Mouse (Mus musculus) stomach, embryonic 14.5 days (tissue): ENCODE measurements around the gene Impdh2. TPM values are rescaled to one million over a fixed set of nuclear protein-coding genes. Genes with fewer than 3 reads are reported as not detected.
A peak's percentile ranks its signal among the peaks of the same experiment; 100 is the strongest.

Experiments used
- ATAC-seq: fragments of 200-750 bp; cut with Nextera tagmentation; 2 replicates; pipeline ENCODE4 v1.8.0; 2017; ENCODE audit warnings: low read depth, moderate TSS enrichment; ENCODE audit not compliant: insufficient number of reproducible peaks, insufficient read depth, low FRiP score
- H3K27ac ChIP-seq: fragments of 300-500 bp; sonication (generic); 2 replicates; pipeline ENCODE4 v1.5.1; 2014; ENCODE audit warnings: mild to moderate bottlenecking, low read length, moderate library complexity, mixed read lengths
- H3K27me3 ChIP-seq: fragments of 300-500 bp; sonication (generic); 2 replicates; pipeline ENCODE4 v1.6.1; 2014; ENCODE audit warnings: low read length, control low read depth, mixed read lengths; ENCODE audit not compliant: control insufficient read depth, insufficient read depth
- H3K36me3 ChIP-seq: fragments of 300-500 bp; sonication (generic); 2 replicates; pipeline ENCODE4 v1.6.1; 2014; ENCODE audit warnings: mild to moderate bottlenecking, control low read depth, low read length, moderate library complexity, mixed read lengths; ENCODE audit not compliant: control insufficient read depth, insufficient read depth
- H3K4me1 ChIP-seq: fragments of 300-500 bp; sonication (generic); 2 replicates; pipeline ENCODE4 v1.6.1; 2014; ENCODE audit warnings: low read length, control low read depth, mixed read lengths; ENCODE audit not compliant: control insufficient read depth, insufficient read depth
- H3K4me2 ChIP-seq: fragments of 300-500 bp; sonication (generic); replicated peaks from 2 replicates; pipeline ENCODE4 v1.6.1; 2014; ENCODE audit warnings: low read depth, low read length, control low read depth
- H3K4me3 ChIP-seq: fragments of 300-500 bp; sonication (generic); 2 replicates; pipeline ENCODE4 v1.5.1; 2014; ENCODE audit warnings: low read depth, low read length, control low read depth
- H3K9ac ChIP-seq: fragments of 300-500 bp; sonication (generic); replicated peaks from 2 replicates; pipeline ENCODE4 v1.6.1; 2014; ENCODE audit warnings: low read depth, mild to moderate bottlenecking, control low read depth, low read length, moderate library complexity, mixed read lengths
- H3K9me3 ChIP-seq: fragments of 300-500 bp; sonication (generic); 2 replicates; pipeline ENCODE4 v1.6.1; 2016; ENCODE audit warnings: low read depth, low read length, control low read depth; ENCODE audit not compliant: control insufficient read depth
- WGBS: fragments of 180-500 bp; shearing (Covaris S2); extraction: QIAGEN DNeasy Blood & Tissue Kit; methylation state at CpG from one replicate; pipeline ENCODE4 v1.1.7; 2014; 5-methylcytosine and 5-hydroxymethylcytosine counted together
- polyA plus RNA-seq: library from polyadenylated mRNA; unstranded; fragments of >200 nt; fragmentation: Nextera tagmentation; extraction: Ambion mirVana; gene quantifications from 2 replicates; pipeline ENCODE4 v1.2.1, GENCODE M21; 2014

Impdh2 gene
- polyA plus RNA-seq, 1 experiment from 2014 or later: 193 TPM

DNA sequence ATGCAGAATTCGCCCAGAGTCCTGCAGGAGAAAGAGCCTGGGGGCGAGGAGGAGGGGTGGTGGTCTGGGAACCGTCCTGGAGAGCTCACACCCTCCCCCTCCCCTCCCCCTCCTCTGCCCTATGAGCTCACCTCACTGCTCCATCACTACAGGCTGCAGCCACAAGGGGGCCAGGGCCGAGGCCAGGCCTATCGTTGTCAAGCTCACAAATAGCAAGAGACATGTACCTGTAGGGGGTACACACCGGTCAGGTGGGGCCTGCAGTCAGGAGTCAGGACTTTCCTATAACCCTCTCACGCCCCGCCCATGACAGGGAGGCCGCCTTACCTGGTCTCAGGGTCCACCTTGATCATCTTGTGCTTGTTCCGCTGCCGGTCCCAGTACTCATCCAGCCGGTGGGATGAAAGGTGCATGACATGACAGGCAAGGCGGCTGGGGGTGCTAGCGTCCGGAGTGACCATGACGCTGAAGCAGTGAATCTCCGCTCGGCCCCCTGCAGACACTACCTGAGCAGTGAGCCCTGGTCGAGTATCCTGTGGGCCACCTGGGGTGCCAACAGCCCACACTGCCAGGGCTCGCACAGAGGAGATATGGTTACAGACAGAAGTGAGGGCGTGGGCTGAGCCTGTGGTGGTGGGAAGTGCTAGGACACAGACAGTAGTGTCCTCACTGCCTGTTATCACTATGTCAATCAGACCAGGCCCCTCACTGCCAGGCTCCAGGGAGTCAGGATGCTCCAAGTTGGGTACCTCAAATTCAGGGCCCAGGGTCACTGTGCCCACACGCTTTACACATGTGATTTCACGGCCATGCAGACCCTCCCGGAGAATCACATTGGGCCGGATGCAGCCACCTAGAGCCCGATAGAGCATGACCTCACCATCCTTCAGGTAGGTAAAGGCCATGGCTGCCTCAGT lies 13.9 kb downstream of the Impdh2 start:
- Histone ChIP-seq H3K36me3 (peaks cover 47% of the 10 kb centered on the region), H3K9me3 (no peaks in the 10 kb centered on the region), H3K4me3 (no peak overlapping the region), H3K4me2 (no peak overlapping the region), H3K27ac (no peak overlapping the region), H3K4me1 (peaks cover 32% of the 10 kb centered on the region; the same call in 1 of the 2 replicates), H3K27me3 (no peaks in the 10 kb centered on the region), H3K9ac (no peak overlapping the region)
- WGBS: 57% methylated on average over 26 of the region's 26 CpGs
- ATAC-seq: no peak

- Histone ChIP-seq H3K36me3 (peaks cover 47% of the 10 kb centered on the region), H3K4me1 (peaks cover 38% of the 10 kb centered on the region; the same call in 1 of the 2 replicates), H3K4me3 (no peak overlapping the region), H3K27ac (no peak overlapping the region), H3K9me3 (no peaks in the 10 kb centered on the region), H3K4me2 (no peak overlapping the region), H3K9ac (no peak overlapping the region), H3K27me3 (no peaks in the 10 kb centered on the region)
- ATAC-seq: no peak
- 83% methylated on average over 12 of the region's 12 CpGs for WGBS
Observed at GRCm38 (mm10) chr9:108574921-108575320, 14.8 kb downstream of the Impdh2 start.

DNA sequence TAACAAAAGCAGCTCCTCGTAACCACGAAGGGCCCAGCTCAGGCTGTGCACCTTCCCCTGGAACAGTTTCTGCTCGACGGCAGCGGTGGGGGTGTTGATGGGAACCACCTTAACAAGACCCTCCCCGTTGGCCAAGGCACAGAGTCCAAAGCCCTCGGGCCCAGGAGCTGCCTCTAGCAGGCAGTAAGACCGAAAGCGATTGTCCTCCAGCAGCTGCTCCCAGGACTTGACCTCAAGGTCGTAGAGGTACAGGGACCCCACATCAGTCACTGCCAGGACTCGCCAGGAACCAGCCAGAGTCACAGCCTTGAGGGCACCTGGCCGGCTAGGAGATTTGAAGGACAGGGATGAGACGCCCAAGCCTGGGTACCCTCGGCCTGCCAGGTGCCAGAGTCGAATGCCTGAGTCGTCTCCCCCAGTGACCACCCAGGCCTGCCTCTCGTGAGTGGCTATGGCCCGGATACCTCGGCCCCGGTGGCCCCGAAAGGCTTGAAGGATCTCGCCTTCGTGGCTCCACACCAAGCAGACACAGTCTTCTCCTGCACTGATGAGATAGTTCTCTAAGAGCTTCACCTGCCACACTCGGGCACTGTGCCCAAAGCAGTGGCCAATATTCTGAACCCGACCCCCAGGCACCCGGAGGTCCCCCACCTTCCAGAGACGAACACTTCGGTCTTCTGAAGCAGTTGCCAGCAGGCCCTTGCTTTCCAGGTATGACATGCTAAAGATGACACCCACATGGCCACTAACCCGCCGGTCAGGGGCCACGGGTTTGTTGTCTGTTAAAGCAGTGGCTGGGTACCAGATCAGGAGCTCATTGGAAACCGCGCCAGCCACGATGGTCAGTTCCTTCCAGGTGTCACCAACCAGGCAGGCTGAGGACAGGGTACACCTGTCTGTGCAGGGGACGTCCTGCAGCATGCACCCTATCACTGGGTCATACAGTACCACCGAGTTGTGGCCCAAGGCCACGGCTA lies 15.5 kb downstream of the Impdh2 start:
- Histone ChIP-seq H3K9me3 (no peaks in the 10 kb centered on the region), H3K9ac (no peak overlapping the region), H3K4me2 (no peak overlapping the region), H3K27me3 (no peaks in the 10 kb centered on the region), H3K27ac (no peak overlapping the region), H3K36me3 (peaks cover 47% of the 10 kb centered on the region), H3K4me1 (peaks cover 33% of the 10 kb centered on the region; the same call in 1 of the 2 replicates), H3K4me3 (no peak overlapping the region)
- WGBS: 77% methylated on average over 37 of the region's 37 CpGs
- no peak for ATAC-seq

DNA sequence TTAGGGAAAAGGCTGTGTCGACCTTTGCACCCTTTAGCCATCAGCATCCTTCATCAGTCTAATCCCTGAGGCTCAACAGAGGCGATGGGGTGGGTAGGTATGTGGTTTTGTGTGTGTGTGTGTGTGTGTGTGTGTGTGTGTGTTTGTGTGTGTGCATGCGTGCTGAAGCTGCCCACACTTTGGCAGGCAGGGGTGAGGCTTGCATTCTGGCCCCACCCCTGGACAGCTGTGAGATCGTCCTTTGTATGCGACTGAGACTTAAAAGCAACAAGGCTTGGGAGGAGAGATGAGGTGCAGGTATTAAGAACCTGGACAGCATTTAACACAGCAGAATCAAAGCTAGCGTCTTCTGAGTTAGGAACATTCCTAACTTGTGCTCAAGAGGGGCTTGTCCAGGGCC lies 16.9 kb downstream of the Impdh2 start:
- WGBS: 28% methylated on average over 6 of the region's 6 CpGs
- Histone ChIP-seq H3K9ac (peak overlapping the region; percentile 70; the same call in 1 of the 2 replicates), H3K4me1 (peaks cover 30% of the 10 kb centered on the region; the same call in 1 of the 2 replicates), H3K9me3 (no peaks in the 10 kb centered on the region), H3K36me3 (peaks cover 38% of the 10 kb centered on the region), H3K27me3 (no peaks in the 10 kb centered on the region), H3K4me2 (peak overlapping the region; percentile 70), H3K4me3 (peak overlapping the region; percentile 62; the same call in 1 of the 2 replicates), H3K27ac (no peak overlapping the region)
- no peak for ATAC-seq

- peak overlapping the region; percentile 92; the same call in 1 of the 2 replicates for H3K27ac ChIP-seq
- peak overlapping the region; percentile 70 for H3K9ac ChIP-seq
- peak overlapping the region; percentile 62 for H3K4me3 ChIP-seq
- H3K36me3 ChIP-seq: peaks cover 28% of the 10 kb centered on the region
- H3K27me3 ChIP-seq: no peaks in the 10 kb centered on the region
- peak overlapping the region; percentile 70 for H3K4me2 ChIP-seq
- WGBS: 0% methylated on average over 24 of the region's 24 CpGs
- H3K9me3 ChIP-seq: no peaks in the 10 kb centered on the region
- H3K4me1 ChIP-seq: peaks cover 30% of the 10 kb centered on the region; the same call in 1 of the 2 replicates
- ATAC-seq: 0 out of 2 replicates have a peak, but pooled peaks have one; percentile 18
Observed at GRCm38 (mm10) chr9:108577934-108578544, 18.0 kb downstream of the Impdh2 start.

DNA sequence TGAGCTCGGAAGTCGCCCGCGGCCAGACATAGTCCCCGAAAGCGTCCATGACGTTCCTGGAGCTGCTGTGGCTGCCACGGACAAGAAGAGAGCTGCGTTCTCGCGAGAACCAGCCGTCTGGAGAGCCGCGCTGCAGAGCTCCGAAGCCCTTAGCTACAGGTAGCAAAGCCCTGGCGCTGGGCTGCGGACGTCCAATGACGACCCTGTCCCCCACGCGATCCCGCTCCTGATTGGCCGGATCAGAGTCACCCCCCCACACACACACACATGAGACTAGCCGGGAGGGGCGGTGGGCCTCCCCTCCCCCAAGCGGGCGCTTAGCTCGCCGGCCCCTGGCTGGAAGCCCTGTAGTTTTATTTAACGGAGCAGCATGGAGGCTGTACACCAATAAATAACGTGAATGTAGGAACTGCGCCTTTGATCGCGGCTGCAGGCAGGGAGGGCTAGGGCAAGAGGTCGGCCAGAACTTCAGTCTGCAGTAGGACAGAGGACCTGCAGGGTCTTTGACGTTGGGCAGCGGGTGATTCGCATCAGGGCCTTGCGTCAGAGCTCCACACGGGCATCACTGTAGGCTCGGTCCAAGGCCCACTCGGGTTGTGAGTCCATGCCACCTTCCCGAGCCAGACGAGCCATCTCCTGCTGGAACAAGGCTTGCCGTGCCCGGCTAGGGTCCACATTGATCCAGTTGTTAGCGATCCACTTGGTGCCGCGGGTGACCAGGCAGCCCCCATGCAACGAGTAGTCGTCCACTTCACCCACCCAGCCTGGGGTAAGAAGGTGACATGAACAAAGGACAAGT lies 18.7 kb downstream of the Impdh2 start, which contains the start of gene Wdr6:
Gene Wdr6, minus strand, starts transcription at position 195 of the 799 bp plus-strand sequence.
- WGBS: 4% methylated on average over 51 of the region's 51 CpGs
- Histone ChIP-seq H3K4me1 (peaks cover 30% of the 10 kb centered on the region; the same call in 1 of the 2 replicates), H3K9me3 (no peaks in the 10 kb centered on the region), H3K4me2 (peak within 1 kb of the TSS; percentile 70), H3K4me3 (peak within 1 kb of the TSS; percentile 62), H3K27me3 (no peaks in the 10 kb centered on the region), H3K9ac (peak within 1 kb of the TSS; percentile 70), H3K27ac (peak within 1 kb of the TSS; percentile 92), H3K36me3 (peaks cover 21% of the 10 kb centered on the region)
- peak; percentile 97 for ATAC-seq

DNA sequence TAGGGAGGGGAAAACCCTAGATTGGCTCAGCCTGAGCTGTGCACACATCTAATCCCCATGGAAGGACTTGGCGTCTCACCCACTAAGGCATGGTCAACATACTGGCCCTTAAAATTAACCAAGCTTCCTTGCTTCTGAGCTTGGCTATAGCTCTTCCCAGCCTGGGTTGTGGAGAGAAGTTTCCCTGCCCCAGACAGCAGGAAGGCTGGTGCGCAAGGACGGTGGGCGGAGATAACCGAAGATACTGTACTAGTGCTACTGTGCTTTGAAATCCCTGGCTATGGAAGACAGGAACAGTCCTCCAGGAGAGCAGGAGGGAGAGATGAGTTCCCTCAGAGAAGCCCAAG lies 19.2 kb downstream of the Impdh2 start:
- Histone ChIP-seq H3K4me3 (peak overlapping the region; percentile 62), H3K4me2 (peak overlapping the region; percentile 70), H3K27me3 (no peaks in the 10 kb centered on the region), H3K36me3 (peaks cover 16% of the 10 kb centered on the region), H3K9ac (peak overlapping the region; percentile 45; the same call in 1 of the 2 replicates), H3K27ac (peak overlapping the region; percentile 82), H3K9me3 (no peaks in the 10 kb centered on the region), H3K4me1 (peaks cover 29% of the 10 kb centered on the region; the same call in 1 of the 2 replicates)
- no peak for ATAC-seq
- 55% methylated on average over 5 of the region's 5 CpGs for WGBS
